Mouse (Mus musculus) v-Abl transformed pro-B cells (cell line): ENCODE results near the gene Olfr316.
"Not testable (repeated sequence)": the region's sequence is repeated elsewhere in the genome, so short reads cannot be mapped to it uniquely, and the experiment has no call there.

Experiments
- in situ Hi-C, 2 experiments: fragments of 400-800 bp; cut with MboI; formaldehyde crosslinking; loops; one replicate each; pipeline ENCODE4 v1.15.1; 2025; ENCODE audit not compliant: unreplicated experiment in 2 of 2

The Olfr316 gene

DNA sequence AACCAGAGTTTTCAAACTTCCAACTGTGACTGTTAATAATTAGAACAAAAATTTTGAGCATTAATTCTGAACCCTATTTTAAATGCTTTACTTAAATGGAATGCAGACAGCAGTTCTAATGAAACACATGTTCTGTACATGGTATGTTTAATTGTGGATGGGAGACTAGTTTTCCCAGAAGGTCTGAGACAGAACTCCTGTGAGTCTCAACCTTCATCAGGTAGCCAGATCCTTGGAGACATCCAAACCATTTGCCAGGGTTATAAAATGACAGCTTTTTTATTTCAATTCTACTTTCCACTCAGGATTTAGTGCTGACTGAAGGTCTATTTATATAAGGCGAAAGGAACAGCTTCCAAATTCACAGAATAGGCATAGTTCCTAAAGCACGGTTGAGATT, at the start of gene Olfr316:
Olfr316 (plus strand) TSS at position 301 of the 400 bp plus-strand sequence.
- in situ Hi-C loops, result no loop called here

DNA sequence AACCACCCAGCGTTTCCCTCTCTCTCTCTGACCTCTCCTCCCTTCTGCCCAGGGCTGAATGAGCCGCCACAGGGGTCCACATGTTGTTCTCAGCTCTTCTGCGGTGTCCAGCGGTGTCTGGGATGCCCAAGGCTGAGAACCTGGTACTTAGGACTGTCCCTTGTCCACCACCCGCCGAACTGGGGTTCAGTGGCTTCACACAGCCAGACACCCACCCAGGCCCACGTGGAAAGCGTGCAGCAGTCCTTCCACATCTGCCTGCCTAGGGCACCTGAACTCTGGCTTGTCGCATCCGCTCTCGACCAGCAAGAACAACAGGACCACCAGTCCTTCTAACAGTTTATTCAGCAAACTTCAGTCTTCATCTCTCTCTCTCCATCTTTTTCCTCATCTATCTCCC, 43.4 kb upstream of the Olfr316 start:
- in situ Hi-C loops, result no loop called here

DNA sequence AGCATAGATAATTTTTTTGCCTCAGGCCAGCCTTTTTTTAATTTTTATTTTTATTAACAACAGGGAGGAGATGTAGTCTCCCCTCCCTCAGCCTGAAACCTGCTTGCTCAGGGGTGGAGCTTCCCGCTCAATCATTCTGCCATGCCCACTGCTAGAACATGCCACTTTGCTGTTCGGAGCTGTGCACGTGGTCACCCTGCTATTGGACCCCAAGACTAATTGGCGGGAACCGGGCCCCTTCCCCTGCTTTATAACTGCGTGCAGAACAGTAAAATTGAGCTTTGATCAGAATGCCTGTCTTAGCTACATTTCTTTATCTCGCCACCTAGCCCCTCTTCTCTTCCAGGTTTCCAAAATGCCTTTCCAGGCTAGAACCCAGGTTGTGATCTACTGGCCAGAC, 34.8 kb upstream of the Olfr316 start:
- in situ Hi-C loops, result not testable (repeated sequence)

- in situ Hi-C loops, result no loop called here
Observed at GRCm38 (mm10) chr11:58719701-58720100, 32.8 kb upstream of the Olfr316 start.

GRCm38 (mm10) chr11:58723914-58724313, 28.6 kb upstream of the Olfr316 start, which contains the start of gene Olfr318:
TSS of gene Olfr318 (minus strand) at chr11:58724014.
- in situ Hi-C loops, result no loop called here

- in situ Hi-C loops, result not testable (repeated sequence)
Observed at GRCm38 (mm10) chr11:58727896-58728650, 24.5 kb upstream of the Olfr316 start.

- in situ Hi-C loops, result no loop called here
Observed at GRCm38 (mm10) chr11:58733372-58733771, 19.2 kb upstream of the Olfr316 start.

DNA sequence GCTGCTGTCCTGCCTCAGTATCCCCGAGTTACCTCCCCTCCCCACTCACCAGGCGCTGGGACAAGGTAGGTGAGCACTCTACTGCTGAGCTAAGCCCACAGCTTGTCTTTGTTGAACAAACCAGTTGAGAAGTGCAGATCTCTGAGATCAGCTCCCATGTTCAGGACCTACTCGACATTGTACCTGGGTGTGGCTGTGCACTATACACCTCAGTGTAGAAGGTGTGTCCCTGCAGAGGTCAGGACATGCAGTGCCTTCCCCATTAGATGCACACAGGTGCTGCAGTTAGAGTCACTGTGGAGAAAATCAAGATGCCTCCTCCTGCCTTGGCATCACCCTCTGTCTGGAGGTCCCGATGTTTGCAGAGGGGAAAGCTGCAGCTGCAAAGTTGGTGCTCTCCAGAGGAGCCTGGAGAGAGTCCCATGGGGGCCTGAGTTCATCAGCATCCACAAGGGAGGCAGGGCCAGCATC, 13.7 kb upstream of the Olfr316 start, which contains the start of gene Olfr317:
Olfr317 (minus strand) TSS at position 421 of the 471 bp plus-strand sequence.
- in situ Hi-C loops, result no loop called here

GRCm38 (mm10) chr11:58751096-58751495, 1.4 kb upstream of the Olfr316 start:
- in situ Hi-C loops, result not testable (repeated sequence)

DNA sequence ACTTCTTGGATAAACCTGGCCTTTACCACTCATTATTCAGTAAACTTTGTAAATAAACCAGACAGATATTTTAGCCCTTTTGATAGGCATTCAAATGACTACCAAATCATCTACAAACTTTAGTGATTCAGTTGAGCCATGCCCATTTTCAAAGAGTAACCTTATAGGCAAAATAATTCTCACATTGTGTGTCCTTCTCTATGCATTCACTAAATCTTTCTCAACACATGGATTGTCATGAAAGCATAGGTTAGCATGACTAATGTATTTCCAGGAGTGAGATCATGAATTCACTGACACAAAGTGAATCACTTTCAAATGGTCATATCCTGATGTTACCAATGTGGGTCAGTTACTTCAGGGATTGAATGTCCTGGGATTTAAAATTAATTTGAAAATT, 20.4 kb downstream of the Olfr316 start, which contains the start of gene Olfr315:
Olfr315 (plus strand) TSS at position 301 of the 400 bp plus-strand sequence.
- in situ Hi-C loops, result no loop called here

- in situ Hi-C loops, result no loop called here
Observed at GRCm38 (mm10) chr11:58782480-58783089, 30.1 kb downstream of the Olfr316 start, which contains the start of gene Olfr314. TSS of gene Olfr314 (plus strand) at chr11:58782952.

- in situ Hi-C loops, result no loop called here
Observed at GRCm38 (mm10) chr11:58784182-58784581, 31.6 kb downstream of the Olfr316 start.

GRCm38 (mm10) chr11:58787651-58788050, 35.1 kb downstream of the Olfr316 start:
- in situ Hi-C loops, result no loop called here

DNA sequence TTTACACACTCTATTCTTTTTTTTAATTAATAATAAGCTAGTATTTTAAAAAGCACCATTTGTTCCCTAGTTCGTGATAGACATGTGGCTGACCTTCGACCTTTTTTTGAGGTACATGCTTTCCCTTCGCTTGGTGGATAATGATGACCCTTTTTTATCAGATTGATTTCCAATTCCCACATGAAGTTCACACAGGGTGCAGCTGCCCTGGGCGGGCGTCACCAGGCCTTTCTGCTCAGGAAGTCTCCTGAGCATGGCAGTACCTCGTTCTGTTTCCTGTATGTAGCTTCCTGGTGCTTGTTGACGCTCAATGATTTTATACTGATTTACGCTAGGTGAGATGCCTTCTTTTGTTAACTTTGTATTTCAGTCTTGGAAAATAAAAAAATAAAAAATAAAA, 35.8 kb downstream of the Olfr316 start:
- in situ Hi-C loops, result no loop called here

- in situ Hi-C loops, result no loop called here
Observed at GRCm38 (mm10) chr11:58789532-58789931, 37.0 kb downstream of the Olfr316 start.

- in situ Hi-C loops, result no loop called here
Observed at GRCm38 (mm10) chr11:58790053-58790452, 37.5 kb downstream of the Olfr316 start.

DNA sequence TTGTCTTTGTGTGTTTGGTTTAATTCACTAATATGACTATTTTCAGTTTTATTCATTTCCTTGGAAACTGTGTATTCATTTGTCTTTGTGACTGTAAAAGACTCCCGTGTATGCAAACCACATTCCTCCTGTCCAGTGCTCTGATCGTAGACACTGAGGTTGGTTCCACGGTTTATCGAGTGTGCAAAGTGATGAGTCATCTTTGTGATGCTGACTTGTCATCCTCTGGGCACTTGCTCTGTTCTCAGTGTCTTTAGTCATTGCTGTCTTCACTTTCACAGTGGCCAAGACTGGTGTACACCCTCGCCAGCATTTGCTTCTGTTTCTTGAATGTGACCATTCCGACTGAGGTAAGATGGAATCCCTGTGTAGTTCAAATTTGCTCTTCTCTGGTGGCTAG, 38.1 kb downstream of the Olfr316 start:
- in situ Hi-C loops, result no loop called here

DNA sequence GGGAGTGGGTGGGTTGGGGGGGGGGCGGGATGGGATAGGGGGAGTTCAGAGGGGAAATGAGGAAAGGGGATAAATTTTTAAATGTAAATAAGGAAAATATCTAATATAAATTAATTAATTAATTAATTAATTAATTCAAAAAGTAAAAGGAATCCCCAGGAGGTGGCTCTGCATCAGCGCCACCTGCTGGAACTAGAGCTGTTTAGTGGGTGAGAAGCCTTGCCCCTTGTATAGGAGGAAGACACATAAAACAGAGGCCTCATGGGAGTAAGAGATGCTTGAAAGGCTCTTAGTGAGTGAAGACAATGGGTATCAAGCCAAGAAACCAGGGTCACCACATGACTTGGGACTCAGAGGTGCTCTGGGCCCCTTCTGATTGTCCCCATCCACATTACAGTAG, 43.3 kb downstream of the Olfr316 start:
- in situ Hi-C loops, result no loop called here

DNA sequence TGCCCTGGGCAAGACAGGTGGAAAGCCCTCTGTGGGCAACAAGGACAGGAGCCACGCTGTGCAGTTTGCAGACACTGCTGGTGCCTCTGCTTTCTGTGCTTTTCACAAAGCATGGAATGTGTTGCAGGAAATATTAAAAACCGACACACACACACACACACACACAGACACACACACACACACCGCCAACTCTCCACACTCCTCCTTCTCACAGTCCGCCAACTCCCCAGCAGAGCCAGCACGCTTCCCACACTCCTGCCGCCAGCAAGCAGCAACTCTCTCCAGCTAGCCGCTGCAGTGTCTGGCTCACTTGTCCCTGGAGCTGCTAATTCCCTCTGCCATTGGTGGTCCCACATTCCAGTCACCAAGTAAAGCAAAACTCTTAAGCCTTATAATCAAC, 44.3 kb downstream of the Olfr316 start:
- in situ Hi-C loops, result no loop called here

GRCm38 (mm10) chr11:58799747-58800146, 47.2 kb downstream of the Olfr316 start:
- in situ Hi-C loops, result no loop called here

- in situ Hi-C loops, result no loop called here
Observed at GRCm38 (mm10) chr11:58801558-58802228, 49.2 kb downstream of the Olfr316 start, which contains the start of gene Fam183b. TSS of gene Fam183b (minus strand) at chr11:58801960.
